Mouse (Mus musculus) bone marrow macrophage, adult 2 months (primary cell): ENCODE data around the gene Ikzf1. TPM values are rescaled to one million over a fixed set of nuclear protein-coding genes. Genes with fewer than 3 reads are reported as not detected.

ENCODE experiments used
- H3K27ac ChIP-seq: 2 replicates; pipeline ENCODE4 v1.5.1; 2012; ENCODE audit warnings: low read depth, low read length; ENCODE audit not compliant: insufficient read depth
- H3K4me1 ChIP-seq: 2 replicates; pipeline ENCODE4 v1.6.1; 2012; ENCODE audit warnings: low read length; ENCODE audit not compliant: control insufficient read depth, insufficient read depth
- H3K4me3 ChIP-seq: 2 replicates; pipeline ENCODE4 v1.5.1; 2012; ENCODE audit warnings: mild to moderate bottlenecking, low read length, moderate library complexity; ENCODE audit not compliant: insufficient read depth
- CTCF ChIP-seq: IDR thresholded peaks from 2 replicates; pipeline ENCODE4 v1.5.1; 2012; ENCODE audit warnings: low read depth, mild to moderate bottlenecking, low read length, moderate library complexity
- POLR2A ChIP-seq: IDR thresholded peaks from 2 replicates; pipeline ENCODE4 v1.6.1; 2012; ENCODE audit warnings: mild to moderate bottlenecking, low read depth, low read length, borderline replicate concordance
- polyA plus RNA-seq: library from polyadenylated mRNA; stranded (reverse); fragments of >200 nt; gene quantifications from 2 replicates; pipeline ENCODE4 v1.2.4, GENCODE M21; 2012; ENCODE audit not compliant: missing spikeins, insufficient read depth, insufficient read length

Gene Ikzf1
- polyA plus RNA-seq, result 49.9 and 55.8 TPM in 2 replicates

DNA sequence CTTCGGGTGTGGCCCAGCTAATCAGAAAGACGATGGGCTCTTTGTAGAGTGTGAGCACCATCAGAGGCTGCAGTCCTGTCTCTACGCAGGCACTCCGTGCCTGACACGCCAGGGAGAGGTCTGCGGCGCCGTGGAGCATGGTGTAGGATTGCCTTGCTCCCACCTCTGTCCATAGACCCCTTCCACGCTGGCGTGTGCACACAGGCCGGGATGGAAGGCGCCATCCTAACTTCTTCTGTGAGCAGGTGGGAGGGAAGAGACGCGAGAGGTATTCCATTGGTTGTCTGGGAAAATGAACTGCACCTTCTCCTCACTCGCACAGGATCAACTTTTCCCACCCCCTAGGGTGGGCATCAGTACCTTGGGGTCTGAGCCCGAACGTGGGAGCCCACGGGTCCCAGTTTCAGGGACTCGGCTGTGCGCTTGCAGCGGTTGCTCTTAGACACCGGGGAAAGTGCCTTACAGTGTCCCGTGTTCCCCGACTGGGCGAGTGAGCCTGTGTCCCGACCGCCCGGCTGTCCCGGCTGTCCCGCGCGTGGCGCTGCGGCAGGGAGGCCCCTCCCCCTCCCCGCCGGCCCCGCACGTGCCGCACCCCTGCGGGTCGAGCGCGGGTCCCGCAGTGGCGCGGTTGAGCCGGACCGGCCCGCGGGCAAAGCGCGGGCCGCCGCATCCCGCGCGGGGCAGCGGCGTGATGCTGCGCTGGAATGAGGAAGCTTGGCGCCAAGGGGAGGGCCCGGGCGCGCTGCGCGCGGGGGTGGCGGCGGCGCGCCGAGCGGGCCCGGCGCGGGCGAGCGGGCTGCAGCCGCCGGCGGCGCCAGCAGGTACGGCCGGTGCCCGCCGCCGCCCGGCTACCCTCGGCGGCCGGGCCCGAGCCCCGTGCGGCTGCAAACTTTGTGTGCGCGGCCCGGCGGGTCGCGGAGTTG is at the start of gene Ikzf1:
Gene Ikzf1 (plus strand): TSS at position 74 of the 923 bp plus-strand sequence.
- TF ChIP-seq POLR2A, result no peak
- no peak for TF ChIP-seq CTCF
- Histone ChIP-seq H3K4me1 (peaks cover 8% of the 10 kb centered on the region), H3K4me3 (peak within 1 kb of the TSS; percentile 95), H3K27ac (peak within 1 kb of the TSS; percentile 32)

DNA sequence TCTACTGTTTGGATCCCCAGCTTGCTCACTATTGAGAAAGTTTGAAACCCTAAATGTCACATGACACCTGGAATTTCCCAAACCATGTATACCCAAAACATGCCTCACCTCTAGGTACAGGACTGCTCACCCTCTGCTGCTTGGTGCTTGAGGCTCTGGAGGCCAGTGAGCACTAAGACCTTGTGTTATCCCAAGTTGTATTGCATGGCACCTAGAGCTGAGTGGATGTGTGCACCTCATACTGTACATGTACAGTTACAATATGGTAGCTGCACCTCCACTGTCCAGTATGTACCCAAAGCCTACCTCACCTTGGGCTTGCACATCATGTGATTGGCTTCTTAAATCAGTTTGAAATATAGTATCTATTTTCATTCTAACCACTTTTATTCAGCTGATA is 40.5 kb upstream of the Ikzf1 start:
- Histone ChIP-seq H3K4me3 (no peak overlapping the region), H3K4me1 (no peaks in the 10 kb centered on the region), H3K27ac (no peak overlapping the region)
- no peak for TF ChIP-seq CTCF
- TF ChIP-seq POLR2A, result no peak

DNA sequence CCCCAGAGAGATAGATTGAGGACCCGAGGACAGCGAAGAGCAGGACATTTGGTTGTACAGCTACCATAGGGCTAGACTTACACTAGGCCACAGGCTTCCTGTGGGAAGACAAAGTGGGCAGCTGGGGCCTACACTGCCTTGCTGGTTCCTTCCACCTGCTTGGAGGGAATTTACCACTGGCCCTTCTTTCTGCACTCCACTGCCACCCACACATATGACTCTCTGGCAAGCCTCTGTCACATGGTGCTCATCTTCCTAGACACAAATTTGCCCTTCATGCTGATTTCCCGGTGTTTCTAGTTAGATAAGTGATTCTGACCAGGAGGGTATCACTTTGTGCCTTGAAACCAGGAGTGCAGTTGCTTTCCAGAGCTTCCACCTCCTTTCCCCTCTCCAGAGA is 28.4 kb upstream of the Ikzf1 start:
- Histone ChIP-seq H3K4me3 (no peak overlapping the region), H3K27ac (no peak overlapping the region)

DNA sequence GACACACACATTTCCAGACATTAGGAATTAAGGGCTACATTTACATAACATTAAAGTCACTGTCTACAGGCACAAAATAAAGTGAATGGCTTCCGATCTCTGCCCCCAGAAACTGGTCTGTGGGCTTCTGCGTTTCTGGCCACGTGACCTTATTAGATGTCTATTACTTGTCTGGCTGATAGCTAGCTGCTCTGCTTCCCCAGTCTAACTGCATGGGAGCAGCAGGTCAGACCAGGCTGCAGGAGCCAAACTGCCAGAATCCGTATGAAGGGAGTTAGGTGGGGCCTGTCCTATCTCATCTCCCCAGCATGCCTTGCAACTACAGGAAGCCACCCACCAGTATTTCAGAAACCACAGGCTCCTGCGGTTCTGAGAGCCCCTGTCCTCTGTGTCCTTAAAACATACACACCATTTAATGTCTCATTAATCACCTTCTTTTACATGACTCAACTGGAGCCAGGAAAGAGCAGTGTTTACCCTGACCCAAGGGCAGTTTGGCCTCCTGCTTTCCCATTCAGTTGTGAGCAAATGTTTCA is 27.7 kb upstream of the Ikzf1 start:
- H3K4me3 ChIP-seq, result no peak overlapping the region
- TF ChIP-seq POLR2A, result no peak
- TF ChIP-seq CTCF, result no peak
- no peak overlapping the region for H3K27ac ChIP-seq
- peaks cover 23% of the 10 kb centered on the region for H3K4me1 ChIP-seq

More for the DNA sequence above, 28.4 kb upstream of the Ikzf1 start:
- TF ChIP-seq CTCF (no peak), POLR2A (no peak)
- H3K4me1 ChIP-seq, result peaks cover 23% of the 10 kb centered on the region

DNA sequence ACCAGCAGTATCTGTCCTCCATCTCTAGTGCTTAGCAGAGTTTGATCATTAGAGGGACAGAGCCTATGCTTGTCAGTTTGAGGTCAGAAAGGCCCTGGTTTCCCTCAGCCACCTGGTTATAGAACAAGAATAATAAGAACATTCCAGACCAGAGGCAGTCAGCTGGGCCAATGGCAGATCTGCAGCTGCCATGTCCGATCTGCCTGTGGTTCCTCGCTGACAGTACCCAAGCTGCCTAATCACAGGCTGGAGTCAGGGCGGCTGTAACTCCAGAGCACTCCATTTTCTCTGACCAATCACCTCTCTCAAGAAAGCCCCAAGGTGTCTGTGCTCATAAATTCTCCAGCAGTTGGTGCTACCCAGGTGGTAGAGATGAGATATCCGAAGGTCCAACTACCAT is 27.2 kb upstream of the Ikzf1 start:
- H3K27ac ChIP-seq, result no peak overlapping the region
- TF ChIP-seq POLR2A, result no peak
- no peak for TF ChIP-seq CTCF
- H3K4me1 ChIP-seq, result peaks cover 23% of the 10 kb centered on the region
- no peak overlapping the region for H3K4me3 ChIP-seq

DNA sequence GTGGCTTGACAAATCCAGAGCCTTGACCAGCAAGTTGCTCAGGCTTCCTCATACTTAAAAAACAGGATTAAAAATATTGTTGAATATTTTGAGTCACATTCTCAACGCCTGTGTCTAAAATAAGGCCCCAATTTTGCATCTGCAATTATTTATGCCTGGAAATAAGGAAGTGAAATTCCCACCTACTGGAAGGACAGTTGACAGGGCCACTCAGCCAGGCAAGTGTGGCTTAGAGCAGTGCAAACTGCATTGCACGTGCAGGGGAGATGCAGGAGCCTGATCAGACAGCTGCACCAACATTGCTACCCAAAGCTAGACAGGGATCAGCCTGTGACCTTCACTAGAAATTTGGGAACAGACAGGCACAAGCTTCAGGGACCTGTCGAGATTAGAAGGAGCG is 26.0 kb upstream of the Ikzf1 start:
- H3K4me1 ChIP-seq, result peaks cover 23% of the 10 kb centered on the region
- H3K4me3 ChIP-seq, result no peak overlapping the region
- H3K27ac ChIP-seq, result no peak overlapping the region
- TF ChIP-seq CTCF (no peak), POLR2A (no peak)

DNA sequence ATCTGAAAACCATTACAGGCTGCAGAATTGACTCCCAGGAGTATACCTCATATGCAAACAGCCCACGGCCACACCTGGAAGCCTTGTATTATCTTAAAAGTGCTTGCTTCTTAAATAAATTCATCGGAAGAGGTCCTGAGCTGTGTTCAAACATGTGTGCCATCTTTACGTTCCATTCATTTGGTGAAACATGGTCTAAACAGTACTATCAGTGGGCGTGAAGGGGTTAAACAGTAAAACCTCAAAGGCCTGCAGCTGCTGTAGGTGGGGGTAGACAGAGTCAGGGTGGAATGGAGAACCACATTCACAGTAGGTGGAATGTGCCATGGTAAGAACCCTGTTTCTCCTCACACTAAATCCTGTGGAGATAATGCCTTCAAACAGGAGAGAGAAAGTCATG is 24.2 kb upstream of the Ikzf1 start:
- H3K4me1 ChIP-seq, result peaks cover 23% of the 10 kb centered on the region
- TF ChIP-seq CTCF (no peak), POLR2A (no peak)
- no peak overlapping the region for H3K27ac ChIP-seq
- no peak overlapping the region for H3K4me3 ChIP-seq

DNA sequence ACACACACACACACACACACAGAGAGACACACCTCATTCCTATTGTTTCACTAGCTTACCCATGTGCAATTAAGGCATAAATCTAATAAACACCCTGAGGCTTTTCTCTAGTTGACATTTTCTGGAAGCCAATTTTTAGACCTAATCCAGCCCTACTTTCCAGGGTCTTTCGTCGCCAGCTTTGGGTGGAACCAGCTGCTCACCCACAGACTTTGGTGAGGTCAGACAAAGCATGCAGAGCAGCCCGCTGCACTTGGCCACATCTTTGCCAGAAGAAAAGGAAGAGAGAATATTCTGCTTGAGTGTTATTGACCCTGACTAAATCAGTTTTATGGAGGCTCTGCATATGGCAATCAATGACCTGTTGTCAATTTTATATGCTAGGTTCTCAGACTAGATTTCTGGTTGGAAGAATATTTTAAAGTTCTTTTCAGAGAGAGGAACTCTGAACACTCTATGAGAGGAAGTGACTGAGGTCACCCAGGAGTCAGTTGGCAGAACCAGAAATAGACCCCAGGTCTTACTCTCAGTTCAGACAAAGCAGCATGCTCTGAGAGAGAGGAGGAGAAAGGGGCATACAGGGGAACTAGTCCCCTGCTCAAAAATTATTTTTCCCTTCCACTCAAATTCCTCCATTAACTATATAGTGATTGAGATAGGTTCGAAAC is 17.4 kb upstream of the Ikzf1 start:
- no peak overlapping the region for H3K4me3 ChIP-seq
- TF ChIP-seq POLR2A, result no peak
- no peak for TF ChIP-seq CTCF
- peak overlapping the region; percentile 83 for H3K27ac ChIP-seq
- H3K4me1 ChIP-seq, result peaks cover 27% of the 10 kb centered on the region

DNA sequence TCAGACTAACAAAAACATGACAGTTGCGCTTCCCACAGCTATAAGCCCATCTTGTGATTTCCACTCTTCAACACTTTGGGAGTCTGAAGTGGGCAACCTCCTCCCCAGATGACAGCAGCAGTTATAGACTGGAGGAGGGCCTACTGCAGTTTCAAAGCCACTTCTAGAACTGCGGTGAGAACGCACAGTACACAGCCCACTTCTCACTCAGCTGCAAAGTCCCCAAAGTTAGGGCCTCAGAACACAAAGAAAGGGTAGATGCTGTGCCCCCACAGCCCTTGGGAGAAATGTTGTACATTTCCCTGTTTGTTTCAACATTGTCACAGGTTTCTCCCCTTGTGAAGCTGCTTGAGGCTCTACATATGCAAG is 16.9 kb upstream of the Ikzf1 start:
- no peak overlapping the region for H3K4me3 ChIP-seq
- H3K4me1 ChIP-seq, result peaks cover 28% of the 10 kb centered on the region
- H3K27ac ChIP-seq, result peak overlapping the region; percentile 83
- TF ChIP-seq CTCF (no peak), POLR2A (no peak)

DNA sequence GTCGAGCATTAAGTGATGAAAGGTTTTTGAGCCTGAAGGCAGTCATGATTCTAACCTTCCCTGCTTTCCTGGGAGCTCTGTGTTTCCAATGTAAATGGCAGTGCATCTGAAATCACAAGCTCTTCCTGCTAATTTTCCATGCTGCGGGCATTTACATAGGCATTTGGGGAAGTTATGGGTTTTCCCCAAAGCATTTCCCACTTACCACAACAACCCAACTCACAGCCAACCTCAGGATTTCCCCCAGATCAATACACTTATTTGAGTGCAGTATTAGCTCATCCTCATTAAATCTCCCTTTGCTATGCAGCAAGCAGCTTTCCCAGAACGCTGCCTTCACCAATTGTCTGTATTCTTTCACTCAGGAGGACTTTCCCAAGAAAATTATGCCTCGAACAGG is 11.8 kb upstream of the Ikzf1 start:
- peaks cover 25% of the 10 kb centered on the region for H3K4me1 ChIP-seq

DNA sequence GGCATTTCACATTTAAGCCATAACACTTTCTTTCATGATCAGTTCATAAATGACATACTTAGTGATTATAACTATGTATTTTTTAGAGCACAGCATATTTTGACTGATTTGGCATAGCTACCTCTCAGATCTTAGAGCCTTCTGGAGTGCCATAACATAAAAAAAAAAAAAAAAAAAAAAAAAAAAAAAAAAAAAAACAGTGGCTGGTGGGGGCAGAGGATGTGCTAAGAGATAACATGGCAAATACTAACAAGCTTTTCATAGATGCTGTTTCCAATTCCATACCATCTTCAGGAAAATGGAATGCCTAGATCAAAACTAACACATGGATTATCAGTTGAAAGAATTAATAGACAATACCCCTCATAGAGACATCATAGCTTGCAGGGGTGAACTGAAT is 9.7 kb upstream of the Ikzf1 start:
- Histone ChIP-seq H3K27ac (no peak overlapping the region), H3K4me1 (peaks cover 26% of the 10 kb centered on the region), H3K4me3 (no peak overlapping the region)
- no peak for TF ChIP-seq CTCF
- no peak for TF ChIP-seq POLR2A

More for the DNA sequence above, 11.8 kb upstream of the Ikzf1 start:
- Histone ChIP-seq H3K27ac (no peak overlapping the region), H3K4me3 (no peak overlapping the region)
- no peak for TF ChIP-seq CTCF
- TF ChIP-seq POLR2A, result no peak
